Mouse (Mus musculus) heart, postnatal 25 days (tissue): Measurements from ENCODE around the gene Senp3. TPM values are rescaled to one million over a fixed set of nuclear protein-coding genes. Genes with fewer than 3 reads are reported as not detected.

Experiments used
- microRNA-seq: library from miRNA; unstranded; fragments of <30 nt; microRNA quantifications from one replicate; pipeline ENCODE4 v1.2.0, GENCODE M21; 2022
- total RNA-seq, 2 experiments: library from RNA; stranded (reverse); gene quantifications; 2 replicates each; pipeline ENCODE4 v1.2.3; 2021

Senp3 gene
- total RNA-seq, 2 experiments from 2014 or later, result 31.7 to 33.5 TPM

Small RNA genes lying within 50 kb of the gene (microRNA-seq; reads per million reads assigned to microRNA genes)
- gene Mir1934 (6.9 reads per million, percentile 19 among the genes with 10 or more reads in this experiment), gene Mir467f (not detected)

Other genes starting within 250 kb of the Senp3 start
- under 1 TPM; 0.17 to 0.39 TPM for gene Dnah2, start 133.0 kb downstream of the Senp3 start, total RNA-seq
- gene Efnb3, start 121.9 kb downstream of the Senp3 start, total RNA-seq, result 10 to 100 TPM; 64.1 to 71.6 TPM
- gene Wrap53, start 101.8 kb downstream of the Senp3 start, total RNA-seq, result 1 to 10 TPM; 4.6 to 6.1 TPM
- 10 to 100 TPM; 16.9 to 17.9 TPM for gene Trp53, start 101.7 kb downstream of the Senp3 start, total RNA-seq
- gene Atp1b2, start 76.1 kb downstream of the Senp3 start, total RNA-seq, result 10 to 100 TPM; 18.0 to 25.8 TPM
- not detected for gene Shbg, start 64.2 kb downstream of the Senp3 start, total RNA-seq
- gene Sat2, start 60.1 kb downstream of the Senp3 start, total RNA-seq, result 1 to 10 TPM; 2.3 to 2.5 TPM
- gene Fxr2, start 49.1 kb downstream of the Senp3 start, total RNA-seq, result 10 to 100 TPM; 81.8 to 84.9 TPM
- not detected for gene Sox15, start 26.8 kb downstream of the Senp3 start, total RNA-seq
- 10 to 100 TPM; 15.2 to 16.5 TPM for gene Mpdu1, start 19.4 kb downstream of the Senp3 start, total RNA-seq
- gene Cd68, start 15.9 kb downstream of the Senp3 start, total RNA-seq, result 1 to 10 TPM; 7.1 to 7.7 TPM
- gene Eif4a1, start 9.7 kb downstream of the Senp3 start, total RNA-seq, result 100 to 1,000 TPM; 201 to 206 TPM
- gene Tnfsf13, start 3.7 kb upstream of the Senp3 start, total RNA-seq, result 1 to 10 TPM; 1.6 to 2.1 TPM
- 10 to 100 TPM; 14.5 to 16.4 TPM for gene Tnfsf12, start 13.8 kb upstream of the Senp3 start, total RNA-seq
- gene Tnfsfm13, start 14.0 kb upstream of the Senp3 start, total RNA-seq, result 1 to 10 TPM; 3.2 to 4.5 TPM
- 10 to 100 TPM; 28.6 to 30.4 TPM for gene Polr2a, start 76.6 kb upstream of the Senp3 start, total RNA-seq
- not detected for gene Slc35g3, start 79.9 kb upstream of the Senp3 start, total RNA-seq
- 10 to 100 TPM; 33.3 to 39.6 TPM for gene Zbtb4, start 83.8 kb upstream of the Senp3 start, total RNA-seq
- gene Chrnb1, start 113.9 kb upstream of the Senp3 start, total RNA-seq, result 1 to 10 TPM; 4.8 to 5.0 TPM
- gene Fgf11, start 119.8 kb upstream of the Senp3 start, total RNA-seq, result 1 to 10 TPM; 2.2 to 2.4 TPM
- gene Tmem102, start 123.5 kb upstream of the Senp3 start, total RNA-seq, result under 1 TPM; 0.26 to 0.45 TPM
- not detected for gene Gm39566, start 133.2 kb upstream of the Senp3 start, total RNA-seq
- not detected for gene Spem2, start 136.4 kb upstream of the Senp3 start, total RNA-seq
- not detected for gene Spem1, start 140.1 kb upstream of the Senp3 start, total RNA-seq
- gene Nlgn2, start 155.7 kb upstream of the Senp3 start, total RNA-seq, result 1 to 10 TPM; 4.4 to 5.4 TPM
- 100 to 1,000 TPM; 186 to 199 TPM for gene Tmem256, start 156.4 kb upstream of the Senp3 start, total RNA-seq
- 10 to 100 TPM; 24.4 to 24.9 TPM for gene Plscr3, start 164.3 kb upstream of the Senp3 start, total RNA-seq
- gene Tnk1, start 176.6 kb upstream of the Senp3 start, total RNA-seq, result under 1 TPM in 1 of 2 experiments, not detected in 1; 0.14 TPM
- gene Tmem95, start 195.9 kb upstream of the Senp3 start, total RNA-seq, result not detected
- 1 to 10 TPM; 2.5 to 3.5 TPM for gene Kctd11, start 199.3 kb upstream of the Senp3 start, total RNA-seq
- 1 to 10 TPM in 1 of 2 experiments, under 1 TPM in 1; 0.88 to 1.1 TPM for gene Acap1, start 213.5 kb upstream of the Senp3 start, total RNA-seq
- gene 2810408A11Rik, start 218.9 kb upstream of the Senp3 start, total RNA-seq, result under 1 TPM; 0.17 to 0.23 TPM
- 10 to 100 TPM; 44.9 to 46.0 TPM for gene Neurl4, start 219.0 kb upstream of the Senp3 start, total RNA-seq
- gene Gps2, start 231.8 kb upstream of the Senp3 start, total RNA-seq, result 10 to 100 TPM; 24.1 to 26.7 TPM
- 100 to 1,000 TPM; 427 TPM for gene Eif5a, start 239.9 kb upstream of the Senp3 start, total RNA-seq